Mouse (Mus musculus): ENCODE measurements around the gene Ctnna3.

- TF ChIP-seq CTCF (IDR thresholded peaks at IDR 0.05 in 2 of 3, conservative IDR thresholded peaks at IDR 0.05 in 1 of 3; ENCODE audit: control insufficient read depth in 1 of 3, insufficient read depth in 1 of 3, low read depth in 2 of 3, low read length in 3 of 3, poor library complexity in 1 of 3, severe bottlenecking in 1 of 3) = no peak
- no peak for TF ChIP-seq EP300 (IDR thresholded peaks at IDR 0.05; ENCODE audit: low read depth in 1 of 2, low read length in 2 of 2)
- TF ChIP-seq POLR2A (IDR thresholded peaks at IDR 0.05; ENCODE audit: control insufficient read depth in 1 of 2, insufficient read depth in 1 of 2, low read depth in 1 of 2, low read length in 2 of 2, poor library complexity in 1 of 2) = no peak
- no peak for TF ChIP-seq GATA1 (IDR thresholded peaks at IDR 0.05; ENCODE audit: low read depth, low read length)
- no peak for TF ChIP-seq MAX (IDR thresholded peaks at IDR 0.05; ENCODE audit: low read length)
- TF ChIP-seq TCF12 (IDR thresholded peaks at IDR 0.05; ENCODE audit: low read depth, low read length) = no peak
- no peak for TF ChIP-seq TBP (IDR thresholded peaks at IDR 0.05; ENCODE audit: low read depth, low read length)
- no peak for TF ChIP-seq MAFK (IDR thresholded peaks at IDR 0.05; ENCODE audit: borderline replicate concordance, low read depth, low read length)
- no peak for TF ChIP-seq MAZ (IDR thresholded peaks at IDR 0.05; ENCODE audit: low read depth, low read length)
- TF ChIP-seq UBTF (IDR thresholded peaks at IDR 0.05; ENCODE audit: borderline replicate concordance, insufficient read depth, low read depth, low read length) = no peak
- no peak for TF ChIP-seq USF2 (IDR thresholded peaks at IDR 0.05; ENCODE audit: borderline replicate concordance in 1 of 2, insufficient read depth in 1 of 2, low read depth in 1 of 2, low read length in 2 of 2)
- no peak for TF ChIP-seq KAT2A (conservative IDR thresholded peaks at IDR 0.05; ENCODE audit: low read depth, low read length)
- no peak for TF ChIP-seq POLR2AphosphoS5 (IDR thresholded peaks at IDR 0.05; ENCODE audit: borderline replicate concordance, low read depth, low read length)
These were observed 1211.2 kb downstream of the Ctnna3 start for GRCm38 (mm10) chr10:64641093-64641492.
